Mouse (Mus musculus): ENCODE results near the gene Fnbp1.

Fnbp1 gene

GRCm38 (mm10) chr2:31124694-31125093 is 17.1 kb downstream of the Fnbp1 start:
- no peak for DNase-seq (ENCODE audit: low read depth)

GRCm38 (mm10) chr2:31123493-31123892 is 18.3 kb downstream of the Fnbp1 start:
- DNase-seq (ENCODE audit: low read depth) = no peak

- DNase-seq (ENCODE audit: low read depth) = no peak
Observed at GRCm38 (mm10) chr2:31122806-31123205, 19.0 kb downstream of the Fnbp1 start.

GRCm38 (mm10) chr2:31121131-31121693 is 20.6 kb downstream of the Fnbp1 start:
- DNase-seq (ENCODE audit: low read depth) = no peak

GRCm38 (mm10) chr2:31119795-31120194 is 22.0 kb downstream of the Fnbp1 start:
- no peak for DNase-seq (ENCODE audit: low read depth)

- no peak for DNase-seq (ENCODE audit: low read depth)
Observed at GRCm38 (mm10) chr2:31118639-31119380, 23.0 kb downstream of the Fnbp1 start.

GRCm38 (mm10) chr2:31118211-31118610 is 23.6 kb downstream of the Fnbp1 start:
- no peak for DNase-seq (ENCODE audit: low read depth)

GRCm38 (mm10) chr2:31115943-31116731 is 25.7 kb downstream of the Fnbp1 start:
- no peak for DNase-seq (ENCODE audit: low read depth)

GRCm38 (mm10) chr2:31115091-31115942 is 26.5 kb downstream of the Fnbp1 start:
- DNase-seq (ENCODE audit: low read depth) = peak; percentile 50

GRCm38 (mm10) chr2:31114205-31114604 is 27.6 kb downstream of the Fnbp1 start:
- DNase-seq (ENCODE audit: low read depth) = no peak

- no peak for DNase-seq (ENCODE audit: low read depth)
Observed at GRCm38 (mm10) chr2:31111685-31112084, 30.1 kb downstream of the Fnbp1 start.

- DNase-seq (ENCODE audit: low read depth) = peak; percentile 37
Observed at GRCm38 (mm10) chr2:31109960-31110548, 31.8 kb downstream of the Fnbp1 start.

- DNase-seq (ENCODE audit: low read depth) = no peak
Observed at GRCm38 (mm10) chr2:31108186-31108585, 33.6 kb downstream of the Fnbp1 start.

GRCm38 (mm10) chr2:31106621-31107320 is 35.0 kb downstream of the Fnbp1 start:
- DNase-seq (ENCODE audit: low read depth) = no peak

- no peak for DNase-seq (ENCODE audit: low read depth)
Observed at GRCm38 (mm10) chr2:31106004-31106403, 35.8 kb downstream of the Fnbp1 start.

GRCm38 (mm10) chr2:31105279-31105678 is 36.5 kb downstream of the Fnbp1 start:
- DNase-seq (ENCODE audit: low read depth) = no peak

GRCm38 (mm10) chr2:31103321-31103720 is 38.5 kb downstream of the Fnbp1 start:
- no peak for DNase-seq (ENCODE audit: low read depth)

- no peak for DNase-seq (ENCODE audit: low read depth)
Observed at GRCm38 (mm10) chr2:31101285-31101684, 40.5 kb downstream of the Fnbp1 start.

GRCm38 (mm10) chr2:31099079-31099478 is 42.7 kb downstream of the Fnbp1 start:
- DNase-seq (ENCODE audit: low read depth) = no peak

- DNase-seq (ENCODE audit: low read depth) = no peak
Observed at GRCm38 (mm10) chr2:31098616-31099015, 43.2 kb downstream of the Fnbp1 start.

- no peak for DNase-seq (ENCODE audit: low read depth)
Observed at GRCm38 (mm10) chr2:31097276-31097675, 44.5 kb downstream of the Fnbp1 start.

All from c-Kit-positive CD71-positive TER-119-negative erythroid progenitor cells, embryonic 14.5 days (primary cell).